Mouse (Mus musculus) embryonic fibroblast, embryonic 13.5 days (primary cell): ENCODE data around the gene Cdc14b. TPM values are rescaled to one million over a fixed set of nuclear protein-coding genes. Genes with fewer than 3 reads are reported as not detected.
"Not testable (repeated sequence)": the region's sequence is repeated elsewhere in the genome, so short reads cannot be mapped to it uniquely, and the experiment has no call there.

Source experiments
- H3K27ac ChIP-seq: 2 replicates; pipeline ENCODE4 v1.5.1; 2012; ENCODE audit warnings: low read length, control low read depth, inconsistent platforms; ENCODE audit not compliant: insufficient read depth
- H3K4me1 ChIP-seq: 2 replicates; pipeline ENCODE4 v1.6.1; 2011; ENCODE audit warnings: low read length; ENCODE audit not compliant: control insufficient read depth, insufficient read depth
- H3K4me3 ChIP-seq: 2 replicates; pipeline ENCODE4 v1.5.1; 2011; ENCODE audit warnings: mild to moderate bottlenecking, control low read depth, low read length; ENCODE audit not compliant: insufficient read depth
- CTCF ChIP-seq: IDR thresholded peaks from 2 replicates; pipeline ENCODE4 v1.5.1; 2011; ENCODE audit warnings: mild to moderate bottlenecking, control low read depth, low read length, moderate library complexity, borderline replicate concordance; ENCODE audit not compliant: insufficient read depth
- POLR2A ChIP-seq: IDR thresholded peaks from 2 replicates; pipeline ENCODE4 v1.6.1; 2011; ENCODE audit warnings: low read depth, mild to moderate bottlenecking, control low read depth, low read length, moderate library complexity
- polyA plus RNA-seq: library from polyadenylated mRNA; stranded (reverse); fragments of >200 nt; gene quantifications from 2 replicates; pipeline ENCODE4 v1.2.4, GENCODE M21; 2011; ENCODE audit warnings: low read depth; ENCODE audit not compliant: missing spikeins, insufficient read length

Cdc14b gene
- polyA plus RNA-seq, 1 experiment: 18.5 TPM

DNA sequence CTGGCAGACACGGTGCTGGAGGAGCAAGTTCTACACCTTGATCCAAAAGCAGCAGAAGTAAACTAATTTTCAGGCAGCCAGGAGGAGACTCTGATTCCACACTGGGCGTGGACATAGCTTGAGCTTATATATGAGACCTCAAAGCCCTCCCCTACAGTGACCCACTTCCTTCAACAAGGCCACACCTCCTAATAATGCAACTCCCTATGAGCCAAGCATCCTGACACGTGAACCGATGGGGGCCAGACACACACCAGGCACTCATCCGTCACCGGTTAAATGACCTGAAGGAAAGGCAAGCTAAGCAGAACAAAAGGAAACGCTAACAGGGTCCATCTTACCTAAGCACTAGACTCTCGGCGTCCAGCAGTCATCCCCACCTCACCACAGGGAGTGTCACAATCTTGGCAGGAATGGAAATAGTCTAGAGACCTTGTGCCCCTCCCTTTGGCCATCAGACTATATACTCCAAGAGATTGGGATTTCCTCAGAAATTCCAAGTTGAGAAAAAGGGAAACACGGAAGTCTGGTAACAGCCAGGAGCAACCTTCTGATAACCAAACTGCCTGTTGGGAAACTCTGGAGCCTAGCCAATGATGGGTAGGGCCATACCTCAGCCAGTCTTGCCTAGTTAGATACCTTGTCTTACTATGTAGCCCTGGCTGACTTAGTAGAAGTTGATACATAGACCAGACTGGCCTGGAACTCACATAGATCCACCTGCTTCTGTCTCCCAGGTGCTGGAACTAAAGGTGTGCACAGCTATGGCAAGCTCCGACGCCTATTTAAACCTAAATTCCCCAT is 17.9 kb downstream of the Cdc14b start:
- TF ChIP-seq CTCF (no peak), POLR2A (no peak)
- no peak overlapping the region for H3K4me3 ChIP-seq
- no peaks in the 10 kb centered on the region for H3K4me1 ChIP-seq
- no peak overlapping the region for H3K27ac ChIP-seq

DNA sequence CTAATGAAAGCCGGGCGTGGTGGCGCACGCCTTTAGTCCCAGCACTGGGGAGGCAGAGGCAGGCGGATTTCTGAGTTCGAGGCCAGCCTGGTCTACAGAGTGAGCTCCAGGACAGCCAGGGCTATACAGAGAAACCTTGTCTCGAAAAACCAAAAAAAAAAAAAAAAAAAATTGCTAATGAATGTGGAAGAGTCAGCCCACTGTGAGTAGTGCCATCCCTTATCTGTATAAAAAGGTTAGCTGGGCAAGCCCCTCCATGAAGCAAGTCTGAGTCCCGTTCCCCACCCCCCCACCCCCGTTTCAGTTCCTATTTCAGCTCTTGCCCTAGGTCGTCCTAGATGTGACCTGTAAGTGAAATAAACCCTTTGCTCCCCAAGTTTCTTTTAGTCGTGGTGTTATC is 20.9 kb downstream of the Cdc14b start:
- H3K27ac ChIP-seq, H3K4me1 ChIP-seq, H3K4me3 ChIP-seq: not testable (repeated sequence)

DNA sequence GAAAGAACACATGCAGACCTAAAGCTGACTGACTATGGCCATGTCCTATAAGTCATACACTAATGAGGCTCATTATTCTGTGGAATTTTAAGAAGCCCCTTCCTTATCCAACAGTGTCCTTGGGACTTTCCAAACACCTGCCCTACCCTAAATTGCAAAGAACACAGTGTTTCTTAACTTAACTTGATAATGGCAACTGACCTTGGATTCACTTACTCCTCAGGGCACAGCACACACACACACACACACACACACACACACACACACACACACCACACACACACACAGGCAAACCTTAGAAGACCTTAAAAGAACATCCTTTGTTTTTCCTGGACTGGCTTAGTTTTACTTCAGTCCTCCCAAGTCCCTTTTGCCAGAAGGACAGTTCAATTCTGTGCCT is 21.4 kb downstream of the Cdc14b start:
- TF ChIP-seq CTCF (no peak), POLR2A (no peak)
- H3K4me1 ChIP-seq: no peaks in the 10 kb centered on the region
- H3K27ac ChIP-seq: no peak overlapping the region
- no peak overlapping the region for H3K4me3 ChIP-seq

DNA sequence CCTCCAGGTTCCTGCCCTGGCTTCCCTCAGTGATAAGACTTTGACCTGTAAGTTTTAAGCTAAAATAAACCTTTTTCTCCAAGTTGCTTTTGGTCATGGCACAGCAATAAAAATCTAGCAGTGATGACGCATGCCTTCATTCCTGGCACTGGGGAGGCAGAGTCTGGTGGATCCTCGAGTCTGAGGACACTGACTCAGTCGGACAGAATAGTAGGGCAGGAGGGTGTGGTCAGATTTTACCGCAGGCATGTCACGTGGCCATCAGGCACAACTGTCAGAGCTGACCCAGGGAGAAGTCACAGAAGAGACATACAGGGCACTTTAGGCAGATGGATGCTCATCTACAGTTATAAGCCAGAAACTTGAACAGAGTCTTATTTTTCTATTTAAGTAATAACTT is 22.9 kb downstream of the Cdc14b start:
- no peak for TF ChIP-seq POLR2A
- TF ChIP-seq CTCF: no peak
- Histone ChIP-seq H3K27ac (no peak overlapping the region), H3K4me1 (no peaks in the 10 kb centered on the region; the same call in 1 of the 2 replicates), H3K4me3 (no peak overlapping the region)

DNA sequence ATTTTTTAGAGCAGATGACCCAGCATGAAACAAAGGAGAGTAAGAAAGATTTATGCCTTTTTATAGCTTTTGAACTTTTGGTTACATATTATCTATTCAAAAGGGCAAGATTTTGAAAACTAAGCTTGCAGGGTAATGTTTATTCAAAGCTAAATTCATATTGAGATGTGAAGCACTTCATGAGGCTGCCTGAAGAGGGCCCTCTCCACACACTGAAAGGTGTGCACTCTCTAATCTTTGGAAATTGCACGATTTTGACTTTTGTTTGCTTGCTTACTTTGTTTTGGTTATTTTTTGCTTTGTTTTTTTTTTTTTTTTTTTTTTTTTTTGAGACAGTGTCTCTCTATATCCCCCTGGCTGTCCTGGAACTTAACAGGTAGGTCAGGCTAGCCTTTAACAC is 24.7 kb downstream of the Cdc14b start:
- Histone ChIP-seq H3K4me3 (no peak overlapping the region), H3K4me1 (no peaks in the 10 kb centered on the region; the same call in 1 of the 2 replicates), H3K27ac (no peak overlapping the region)
- TF ChIP-seq CTCF (no peak), POLR2A (no peak)

DNA sequence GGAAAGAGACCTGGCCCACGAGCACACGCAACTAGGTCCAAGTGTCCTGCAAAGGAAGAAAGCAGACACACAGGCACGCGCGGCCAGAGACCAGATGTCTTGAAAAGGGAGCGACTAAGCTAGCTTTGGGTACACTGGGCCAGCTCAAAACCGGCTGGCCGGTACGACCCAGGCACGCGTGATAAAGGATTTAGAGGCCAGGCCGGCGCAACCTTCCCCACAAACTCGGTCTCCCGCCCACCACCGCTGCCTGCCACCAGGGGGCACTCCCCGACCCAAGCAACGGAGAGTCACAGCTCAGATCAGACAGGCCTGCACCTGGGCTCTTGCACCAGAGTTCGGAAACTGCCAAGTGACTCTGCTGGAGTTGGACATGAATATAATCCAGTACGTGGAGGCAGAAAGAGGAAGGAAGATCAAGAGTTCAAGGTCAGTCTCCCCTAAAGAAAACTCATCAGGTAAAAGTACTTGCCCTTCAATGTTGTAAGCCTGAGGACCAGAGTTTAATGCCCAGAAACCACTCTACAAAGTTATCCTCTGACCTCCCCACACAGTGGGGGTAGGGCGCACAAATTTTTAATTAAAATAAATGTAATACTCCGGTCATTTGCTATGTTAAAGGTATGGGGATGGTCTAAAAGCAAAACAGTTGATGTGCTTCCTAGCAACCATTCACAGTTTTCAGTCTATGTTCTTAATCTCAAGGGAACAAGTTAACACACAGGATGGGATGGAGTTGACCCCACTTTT is 26.1 kb downstream of the Cdc14b start:
- Histone ChIP-seq H3K4me3 (peak overlapping the region; percentile 49), H3K27ac (no peak overlapping the region), H3K4me1 (no peaks in the 10 kb centered on the region; the same call in 1 of the 2 replicates)
- no peak; the same call in 1 of the 2 replicates for TF ChIP-seq POLR2A
- peak; percentile 94 for TF ChIP-seq CTCF

DNA sequence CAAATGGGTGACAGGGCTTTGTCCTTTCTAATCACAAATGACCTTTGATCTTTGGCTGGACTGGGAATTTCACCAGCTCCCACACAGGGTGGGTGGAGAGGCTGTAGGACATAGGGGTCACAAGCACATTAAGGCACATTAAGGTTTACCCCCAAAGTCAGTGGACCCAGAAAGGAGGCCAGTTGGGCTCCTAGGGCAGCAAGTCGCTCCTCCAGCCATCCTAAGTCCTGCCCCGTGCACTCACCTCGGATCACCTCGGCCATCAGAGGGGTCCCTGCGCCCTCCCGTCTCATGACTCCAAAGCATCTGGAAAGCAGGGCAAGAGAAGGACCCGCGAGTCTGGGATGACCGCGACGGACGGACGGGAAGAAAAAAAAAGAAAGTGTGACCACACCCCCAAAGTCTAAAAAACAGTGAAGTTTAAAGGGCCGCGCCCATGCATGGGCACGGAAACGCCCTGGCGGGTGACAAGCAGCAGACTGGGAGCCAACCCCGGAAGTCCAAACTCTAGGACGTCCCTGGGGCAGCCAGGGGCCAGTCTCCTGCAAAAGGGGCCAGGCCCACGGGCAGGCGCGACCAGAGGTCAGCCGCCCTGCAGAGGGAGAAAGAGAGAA is 26.8 kb downstream of the Cdc14b start:
- H3K27ac ChIP-seq: no peak overlapping the region
- H3K4me3 ChIP-seq: peak overlapping the region; percentile 49
- no peaks in the 10 kb centered on the region; the same call in 1 of the 2 replicates for H3K4me1 ChIP-seq
- TF ChIP-seq POLR2A (peak; percentile 55; the same call in 1 of the 2 replicates), CTCF (no peak)

DNA sequence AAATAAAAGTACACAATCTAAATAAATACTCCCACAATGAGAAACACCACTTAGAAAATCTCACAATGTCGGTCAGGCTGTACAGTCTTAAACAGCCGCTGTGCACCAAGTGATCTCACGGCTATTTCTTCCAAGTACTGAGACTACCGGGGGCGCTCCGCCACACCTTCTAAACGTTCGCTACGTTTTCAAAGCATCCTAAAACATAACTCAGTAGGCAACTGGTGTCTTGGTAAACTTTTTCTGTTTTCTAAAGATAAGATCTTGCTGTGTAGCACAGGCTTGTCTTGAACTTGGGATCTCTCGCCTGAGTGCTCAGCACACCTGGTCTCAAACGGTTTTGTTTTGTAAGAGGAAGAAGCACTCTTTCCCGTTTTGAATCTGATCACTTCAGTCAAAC is 29.0 kb downstream of the Cdc14b start:
- Histone ChIP-seq H3K4me3 (no peak overlapping the region), H3K27ac (no peak overlapping the region), H3K4me1 (no peaks in the 10 kb centered on the region; the same call in 1 of the 2 replicates)
- TF ChIP-seq CTCF (no peak), POLR2A (no peak)

DNA sequence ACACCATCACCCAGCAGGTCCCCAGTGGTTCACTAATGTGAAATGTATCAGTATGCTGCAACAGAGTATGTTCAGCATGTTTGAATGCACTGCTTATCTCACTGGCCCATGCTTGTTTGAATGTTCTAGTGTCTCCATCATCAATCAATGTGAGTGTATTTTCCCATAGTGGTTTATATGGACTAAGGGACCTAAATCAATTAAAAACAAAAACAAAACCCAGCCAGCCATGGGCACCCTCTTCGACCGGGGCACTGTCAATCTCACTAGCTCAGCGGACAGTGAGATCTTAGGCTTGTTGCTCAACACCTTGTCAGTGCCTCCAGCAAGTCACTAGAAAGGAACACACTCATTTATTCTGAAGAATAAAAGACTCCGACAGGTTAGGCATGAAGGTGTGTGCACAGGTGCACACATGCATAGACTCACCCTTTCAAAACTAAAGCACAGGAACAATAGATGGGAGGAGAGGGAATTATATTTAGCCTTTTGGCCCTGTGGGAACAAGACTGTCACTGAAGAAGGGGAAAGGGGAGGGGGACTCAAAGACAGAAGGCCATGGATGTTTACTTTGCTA is 30.3 kb downstream of the Cdc14b start:
- Histone ChIP-seq H3K4me3 (no peak overlapping the region), H3K4me1 (no peaks in the 10 kb centered on the region; the same call in 1 of the 2 replicates), H3K27ac (no peak overlapping the region)
- TF ChIP-seq CTCF (no peak), POLR2A (no peak)
